Mouse (Mus musculus) embryo, embryonic 11 days (tissue): ENCODE results near the gene Omg.

ENCODE experiments used
- DNase-seq: peaks from one replicate; pipeline ENCODE4 v3.0.0-alpha.2; 2015

Gene Omg

GRCm38 (mm10) chr11:79503845-79504244 is at the start of gene Omg:
Gene Omg, minus strand, starts transcription at chr11:79504084.
- DNase-seq: peak; percentile 10

GRCm38 (mm10) chr11:79552622-79553021 is 48.7 kb upstream of the Omg start:
- DNase-seq: no peak

DNA sequence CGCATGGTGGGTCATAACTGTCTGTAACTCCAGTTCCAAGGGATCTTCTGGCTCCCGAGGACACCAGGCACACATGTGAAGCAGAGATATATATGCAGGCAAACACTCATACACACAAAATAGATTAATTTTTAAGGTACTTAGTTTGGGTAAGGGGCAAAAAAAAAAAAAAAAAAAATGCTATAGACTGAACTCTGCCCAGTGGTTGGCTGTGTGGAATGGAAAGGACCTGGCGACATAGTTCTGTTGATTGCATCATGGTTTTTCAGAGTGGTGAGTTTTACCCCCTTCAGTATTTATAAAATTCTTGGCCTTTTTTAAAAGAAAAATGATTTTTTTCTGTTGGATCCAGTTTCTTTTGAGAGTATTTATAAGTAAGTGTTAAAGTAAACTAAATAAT is 32.4 kb upstream of the Omg start:
- DNase-seq: no peak

DNA sequence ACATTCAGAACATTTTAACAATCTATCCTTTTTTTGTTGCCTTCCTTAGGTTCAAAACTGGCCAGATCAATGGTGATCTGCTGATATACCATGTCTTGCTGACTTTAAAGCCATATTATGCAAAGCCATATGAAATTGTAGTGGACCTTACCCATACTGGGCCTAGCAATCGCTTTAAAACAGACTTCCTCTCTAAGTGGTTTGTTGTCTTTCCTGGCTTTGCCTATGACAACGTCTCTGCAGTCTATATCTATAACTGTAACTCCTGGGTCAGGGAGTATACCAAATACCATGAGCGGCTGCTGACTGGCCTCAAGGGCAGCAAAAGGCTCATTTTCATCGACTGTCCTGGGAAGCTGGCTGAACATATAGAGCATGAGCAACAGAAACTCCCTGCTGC is 31.7 kb upstream of the Omg start:
- DNase-seq: no peak

DNA sequence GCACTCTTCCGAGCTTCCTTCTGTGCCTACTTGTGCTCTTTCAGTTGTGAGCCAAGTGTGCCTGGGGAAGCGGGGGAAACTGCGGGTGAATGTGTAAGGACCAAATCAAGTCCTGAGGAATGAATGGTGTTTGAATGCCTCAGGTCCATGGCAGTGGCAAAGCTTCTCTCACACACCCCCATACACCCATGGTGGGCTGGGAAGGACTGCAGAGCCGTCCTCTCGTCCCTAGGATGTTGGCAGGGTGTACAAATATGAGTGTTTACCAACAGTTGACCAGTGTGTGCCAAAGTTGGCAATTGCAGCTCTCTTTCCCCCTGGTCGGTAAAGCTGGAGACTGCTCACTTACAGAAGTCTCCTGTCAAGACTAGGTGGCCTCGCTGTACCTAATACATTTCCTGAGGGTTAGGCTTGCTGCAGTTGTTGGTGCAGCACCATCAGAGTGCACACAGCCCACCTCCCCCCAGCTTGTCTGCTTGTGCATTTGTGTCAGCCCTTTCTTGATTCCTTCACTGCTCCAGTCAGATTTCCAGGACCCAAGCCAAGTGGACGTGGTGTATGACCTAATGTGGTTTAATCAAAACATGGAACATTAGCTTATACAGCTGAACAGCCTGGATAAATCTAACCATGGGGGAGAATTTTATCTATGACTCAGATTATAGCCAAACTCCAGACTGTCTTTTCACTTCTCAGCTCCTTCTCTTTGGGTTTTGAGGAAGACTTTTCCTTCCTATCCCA is 30.2 kb upstream of the Omg start:
- no peak for DNase-seq

- no peak for DNase-seq
Measured at GRCm38 (mm10) chr11:79533311-79533710, 29.4 kb upstream of the Omg start.

- DNase-seq: no peak
Measured at GRCm38 (mm10) chr11:79531485-79531884, 27.6 kb upstream of the Omg start.

GRCm38 (mm10) chr11:79530774-79531173 is 26.9 kb upstream of the Omg start:
- DNase-seq: no peak

DNA sequence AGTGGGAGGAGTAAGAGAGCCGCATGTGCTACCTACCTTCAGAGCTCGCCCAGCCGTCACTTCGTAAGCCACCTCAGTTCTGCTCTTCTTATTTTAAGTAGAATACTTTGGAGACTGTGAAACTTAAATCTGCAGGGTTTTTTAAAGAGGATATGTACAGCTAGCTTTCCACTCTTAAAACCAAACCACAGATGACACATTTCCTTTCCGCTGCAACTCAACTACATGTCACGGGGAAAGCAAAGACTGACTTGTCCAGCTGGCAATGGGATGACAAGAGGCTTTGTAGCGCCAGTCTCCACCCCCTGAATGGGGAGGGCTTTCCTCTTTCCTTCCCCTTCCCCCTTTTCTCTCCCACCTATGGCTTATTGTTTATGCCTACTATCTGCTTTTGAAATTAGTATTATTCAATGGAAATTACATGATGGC is 26.5 kb upstream of the Omg start, which contains the start of the genes Evi2 and Evi2a:
TSS of gene Evi2 (minus strand) at position 257 of the 429 bp plus-strand sequence.
TSS of gene Evi2a (minus strand) at position 277 of the 429 bp plus-strand sequence.
- no peak for DNase-seq

GRCm38 (mm10) chr11:79529736-79530135 is 25.9 kb upstream of the Omg start:
- no peak for DNase-seq

GRCm38 (mm10) chr11:79529226-79529625 is 25.3 kb upstream of the Omg start:
- no peak for DNase-seq

- no peak for DNase-seq
Measured at GRCm38 (mm10) chr11:79528601-79529000, 24.7 kb upstream of the Omg start.

DNA sequence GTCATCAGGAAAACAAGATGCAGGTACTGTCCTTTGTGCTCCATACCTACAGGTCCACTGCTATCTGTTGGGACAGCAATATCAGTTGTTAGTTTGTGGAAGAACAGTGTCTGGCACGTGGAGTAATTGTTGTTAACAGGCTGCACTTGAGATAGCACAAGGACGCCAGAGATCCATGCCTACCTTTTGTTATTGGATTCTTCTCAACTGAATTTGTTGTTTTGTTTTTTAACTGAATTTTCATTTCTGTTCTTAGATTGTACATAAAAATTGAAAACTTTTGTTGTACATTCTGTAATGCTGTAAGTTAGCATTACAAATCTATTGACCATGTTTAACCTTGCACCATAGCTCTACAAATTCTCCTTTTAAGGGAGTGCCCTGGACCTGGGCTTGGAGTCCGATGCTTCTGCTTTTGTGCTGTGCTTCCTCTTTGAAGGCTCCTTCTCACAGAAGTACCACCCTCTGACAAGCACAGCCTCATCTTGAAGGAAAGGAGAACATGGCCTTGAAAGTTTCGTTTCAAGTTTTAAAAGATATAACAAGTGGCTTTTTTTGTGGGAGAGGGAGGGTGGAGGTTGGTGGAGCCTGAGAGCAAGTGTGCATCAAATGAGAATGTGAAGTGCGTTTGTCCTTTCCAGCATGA is 24.0 kb upstream of the Omg start:
- no peak for DNase-seq

- DNase-seq: no peak
Measured at GRCm38 (mm10) chr11:79527015-79527738, 23.3 kb upstream of the Omg start.

DNA sequence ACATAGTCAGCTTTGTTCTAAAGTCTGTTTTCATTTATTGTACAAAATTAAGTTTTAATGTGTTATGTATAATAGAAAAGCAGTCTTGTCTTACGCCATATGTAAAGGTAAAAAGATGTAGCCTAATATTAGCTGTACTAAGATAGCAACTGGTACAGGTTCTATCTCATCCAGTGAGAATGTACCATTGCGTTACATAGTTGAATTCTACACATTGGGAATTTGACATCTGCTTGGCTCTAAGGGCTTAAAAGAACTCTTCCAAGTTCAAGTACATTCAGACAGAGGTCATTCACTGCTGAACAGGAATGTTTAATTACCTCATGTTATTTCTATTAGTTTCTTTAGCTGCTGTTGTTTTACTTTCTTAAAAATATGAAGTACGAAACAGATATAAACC is 22.7 kb upstream of the Omg start:
- no peak for DNase-seq

GRCm38 (mm10) chr11:79524310-79524575 is 20.4 kb upstream of the Omg start:
- no peak for DNase-seq

DNA sequence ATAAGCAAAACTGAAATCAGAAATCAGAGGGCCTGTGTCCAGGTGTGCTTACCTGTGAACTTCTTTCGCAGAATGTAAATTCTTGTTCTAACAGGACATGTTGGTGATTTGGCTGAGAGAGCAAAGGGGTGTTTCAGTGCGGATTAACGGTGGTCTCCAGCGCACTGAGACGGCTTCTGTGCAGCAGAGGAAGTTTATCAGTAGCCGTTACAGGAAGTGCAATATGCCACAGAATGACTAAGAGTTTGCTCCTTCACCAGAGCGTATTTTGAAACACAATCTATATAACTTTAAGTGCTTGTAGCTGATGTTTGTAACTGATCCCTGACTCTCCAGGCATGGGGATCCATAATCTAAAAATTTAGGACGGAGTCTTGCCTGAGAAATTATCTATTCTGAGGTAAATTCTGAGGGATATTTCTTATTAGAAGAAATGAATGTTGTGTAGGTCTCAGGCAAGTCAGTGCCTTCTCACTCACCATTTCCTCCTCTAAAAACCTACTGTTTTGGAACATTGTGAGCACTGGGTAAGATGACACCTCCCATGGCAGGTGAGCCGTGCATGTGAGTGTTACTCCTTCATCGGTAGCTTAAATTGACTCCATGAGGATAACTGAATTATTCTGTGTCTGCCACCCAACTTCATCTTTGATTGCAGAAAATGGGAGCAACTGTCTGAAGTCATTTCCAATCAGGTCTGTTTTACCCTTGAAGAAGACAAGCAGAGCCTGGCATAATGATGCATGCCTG is 19.9 kb upstream of the Omg start, which contains the start of gene Evi2b:
TSS of gene Evi2b (minus strand) at position 203 of the 750 bp plus-strand sequence.
- no peak for DNase-seq

GRCm38 (mm10) chr11:79522944-79523343 is 19.1 kb upstream of the Omg start:
- DNase-seq: no peak

GRCm38 (mm10) chr11:79521930-79522329 is 18.0 kb upstream of the Omg start:
- no peak for DNase-seq

- DNase-seq: no peak
Measured at GRCm38 (mm10) chr11:79520772-79521171, 16.9 kb upstream of the Omg start.

DNA sequence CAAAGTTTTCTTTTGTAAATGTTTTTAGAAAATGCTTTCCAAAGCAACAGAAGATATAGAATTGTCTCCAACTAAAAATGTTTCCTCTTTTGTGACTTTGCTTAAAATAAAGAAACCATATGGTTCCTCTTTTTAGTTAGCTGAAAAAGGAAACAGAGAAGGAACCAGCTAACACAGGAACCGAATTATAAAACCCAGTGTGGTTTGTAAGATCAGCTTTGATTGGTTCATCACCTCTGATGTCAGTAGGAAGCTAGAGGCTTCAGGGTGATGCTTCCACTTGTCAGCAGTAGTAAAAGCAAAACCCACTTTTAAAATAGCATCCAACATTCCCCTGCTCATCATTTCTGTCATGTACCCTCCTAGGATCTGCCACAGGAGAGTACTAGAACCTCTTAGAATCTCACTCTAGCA is 16.0 kb upstream of the Omg start:
- DNase-seq: no peak

- no peak for DNase-seq
Measured at GRCm38 (mm10) chr11:79519299-79519698, 15.4 kb upstream of the Omg start.

GRCm38 (mm10) chr11:79515798-79516197 is 11.9 kb upstream of the Omg start:
- DNase-seq: no peak
